Mouse (Mus musculus): ENCODE data around the gene Nr1h2. TPM values are rescaled to one million over a fixed set of nuclear protein-coding genes. Genes with fewer than 3 reads are reported as not detected.

Gene Nr1h2
- polyA plus RNA-seq, 1 experiment: 295 TPM

DNA sequence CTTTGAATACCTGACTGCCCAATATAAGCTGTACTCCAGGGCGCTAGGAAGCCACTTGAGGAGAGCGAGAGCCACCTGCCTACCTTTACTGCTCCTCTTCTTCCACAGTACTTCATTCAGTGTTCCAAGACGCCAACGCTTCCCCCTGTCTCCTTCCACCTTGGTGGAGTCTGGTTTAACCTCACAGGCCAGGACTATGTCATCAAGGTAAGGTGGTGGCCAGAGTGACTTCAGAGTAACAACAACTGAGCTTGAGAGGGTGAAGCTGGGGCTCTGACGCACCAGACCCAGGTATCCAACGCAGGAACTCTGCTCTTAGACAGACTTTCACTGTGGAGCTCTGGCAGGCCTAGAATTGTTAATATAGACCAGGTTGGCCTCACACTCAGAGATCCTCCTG lies 31.9 kb upstream of the Nr1h2 start:
- peaks cover 39% of the 10 kb centered on the region for H3K27me3 ChIP-seq (ENCODE audit: control insufficient read depth, insufficient read depth, low read length)
- no peak overlapping the region for H3K27ac ChIP-seq (ENCODE audit: insufficient read depth, low read depth, low read length)
- H3K36me3 ChIP-seq (ENCODE audit: control insufficient read depth, insufficient read depth, low read length): no peaks in the 10 kb centered on the region
- no peak overlapping the region for H3K4me3 ChIP-seq (ENCODE audit: low read depth, low read length)
- TF ChIP-seq CTCF (IDR thresholded peaks at IDR 0.05; ENCODE audit: extremely low read depth, insufficient read length, insufficient replicate concordance, low read depth, low read length): no peak
- no peak for TF ChIP-seq POLR2A (IDR thresholded peaks at IDR 0.05; ENCODE audit: low read depth, low read length)
- WGBS: 90% methylated on average over 6 of the region's 6 CpGs
- peaks cover 9% of the 10 kb centered on the region; the same call in 1 of the 2 replicates for H3K4me1 ChIP-seq (ENCODE audit: control insufficient read depth, insufficient read depth, insufficient read length, low read length)

DNA sequence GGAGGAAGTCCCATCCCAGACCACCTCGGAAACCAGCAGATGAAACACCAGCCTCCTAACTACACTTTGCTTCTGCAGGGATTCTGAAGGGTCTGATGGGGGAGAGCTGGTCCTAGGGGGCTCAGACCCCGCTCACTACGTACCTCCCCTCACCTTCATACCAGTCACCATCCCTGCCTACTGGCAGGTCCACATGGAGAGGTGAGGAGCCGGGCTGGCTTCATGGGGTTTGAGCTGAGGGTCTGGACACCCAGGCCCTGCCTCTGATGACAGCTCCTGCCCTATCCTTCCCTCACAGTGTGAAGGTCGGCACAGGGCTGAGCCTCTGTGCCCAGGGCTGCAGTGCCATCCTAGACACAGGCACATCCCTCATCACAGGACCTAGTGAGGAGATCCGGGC lies 31.2 kb upstream of the Nr1h2 start:
- WGBS: 90% methylated on average over 6 of the region's 6 CpGs
- Histone ChIP-seq H3K4me1 (ENCODE audit: control insufficient read depth, insufficient read depth, insufficient read length, low read length) (peaks cover 7% of the 10 kb centered on the region; the same call in 1 of the 2 replicates), H3K27me3 (ENCODE audit: control insufficient read depth, insufficient read depth, low read length) (peaks cover 42% of the 10 kb centered on the region), H3K4me3 (ENCODE audit: low read depth, low read length) (no peak overlapping the region), H3K36me3 (ENCODE audit: control insufficient read depth, insufficient read depth, low read length) (no peaks in the 10 kb centered on the region), H3K27ac (ENCODE audit: insufficient read depth, low read depth, low read length) (no peak overlapping the region)
- no peak for TF ChIP-seq CTCF (IDR thresholded peaks at IDR 0.05; ENCODE audit: extremely low read depth, insufficient read length, insufficient replicate concordance, low read depth, low read length)
- no peak for TF ChIP-seq POLR2A (IDR thresholded peaks at IDR 0.05; ENCODE audit: low read depth, low read length)

DNA sequence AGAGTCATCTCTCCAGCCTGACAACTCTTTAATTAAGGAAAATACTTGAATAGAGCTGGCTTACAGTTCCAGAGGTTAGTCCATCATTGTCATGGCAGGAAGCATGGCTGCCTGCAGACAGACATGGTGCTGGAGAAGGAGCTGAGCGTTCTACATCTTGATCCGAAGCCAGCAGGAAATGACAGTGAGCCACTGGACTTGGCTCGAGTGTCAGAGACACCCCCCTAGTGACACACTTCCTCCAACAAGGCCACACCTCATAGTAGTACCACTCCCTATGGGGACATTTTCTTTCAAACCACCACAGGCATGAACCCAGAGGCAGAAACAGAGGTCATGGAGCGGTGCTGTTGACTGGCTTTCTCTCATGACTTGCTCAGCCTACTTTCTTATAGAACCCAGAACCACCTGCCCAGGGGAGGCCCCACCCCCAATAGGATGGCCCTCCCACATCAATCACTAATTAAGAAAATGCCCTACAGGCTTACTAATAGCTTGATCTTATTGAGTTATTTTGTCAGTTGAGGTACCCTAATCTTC lies 30.6 kb upstream of the Nr1h2 start:
- TF ChIP-seq POLR2A (IDR thresholded peaks at IDR 0.05; ENCODE audit: low read depth, low read length) (no peak), CTCF (IDR thresholded peaks at IDR 0.05; ENCODE audit: extremely low read depth, insufficient read length, insufficient replicate concordance, low read depth, low read length) (no peak)
- Histone ChIP-seq H3K27me3 (ENCODE audit: control insufficient read depth, insufficient read depth, low read length) (peaks cover 42% of the 10 kb centered on the region), H3K4me1 (ENCODE audit: control insufficient read depth, insufficient read depth, insufficient read length, low read length) (peaks cover 2% of the 10 kb centered on the region; the same call in 1 of the 2 replicates), H3K4me3 (ENCODE audit: low read depth, low read length) (no peak overlapping the region), H3K27ac (ENCODE audit: insufficient read depth, low read depth, low read length) (no peak overlapping the region), H3K36me3 (ENCODE audit: control insufficient read depth, insufficient read depth, low read length) (no peaks in the 10 kb centered on the region)
- WGBS: 53% methylated on average over 4 of the region's 4 CpGs

DNA sequence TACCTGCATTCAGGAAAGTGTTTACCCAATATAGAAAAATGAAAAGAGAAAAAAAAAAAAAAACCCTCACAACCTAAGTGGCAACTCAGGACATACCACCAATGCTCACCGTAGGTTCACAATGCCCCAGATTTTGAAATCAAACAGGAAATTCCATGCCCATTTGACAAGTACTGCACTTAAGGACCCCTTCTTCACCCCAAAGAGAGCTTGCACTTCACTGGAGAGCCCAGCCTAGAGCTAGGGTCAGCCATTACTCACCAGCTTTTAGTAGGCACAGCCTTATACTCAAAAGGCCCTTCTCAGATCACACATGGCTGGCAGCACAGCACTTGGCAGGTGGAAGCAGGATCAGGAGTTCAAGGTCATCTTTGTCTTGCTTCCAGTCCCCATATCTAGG lies 29.4 kb upstream of the Nr1h2 start:
- H3K4me1 ChIP-seq (ENCODE audit: control insufficient read depth, insufficient read depth, insufficient read length, low read length): no peaks in the 10 kb centered on the region
- H3K36me3 ChIP-seq (ENCODE audit: control insufficient read depth, insufficient read depth, low read length): no peaks in the 10 kb centered on the region
- peaks cover 33% of the 10 kb centered on the region for H3K27me3 ChIP-seq (ENCODE audit: control insufficient read depth, insufficient read depth, low read length)
- 68% methylated on average over 1 of the region's 1 CpGs for WGBS
- TF ChIP-seq CTCF (IDR thresholded peaks at IDR 0.05; ENCODE audit: extremely low read depth, insufficient read length, insufficient replicate concordance, low read depth, low read length) (no peak), POLR2A (IDR thresholded peaks at IDR 0.05; ENCODE audit: low read depth, low read length) (no peak)
- no peak overlapping the region for H3K4me3 ChIP-seq (ENCODE audit: low read depth, low read length)
- H3K27ac ChIP-seq (ENCODE audit: insufficient read depth, low read depth, low read length): no peak overlapping the region

DNA sequence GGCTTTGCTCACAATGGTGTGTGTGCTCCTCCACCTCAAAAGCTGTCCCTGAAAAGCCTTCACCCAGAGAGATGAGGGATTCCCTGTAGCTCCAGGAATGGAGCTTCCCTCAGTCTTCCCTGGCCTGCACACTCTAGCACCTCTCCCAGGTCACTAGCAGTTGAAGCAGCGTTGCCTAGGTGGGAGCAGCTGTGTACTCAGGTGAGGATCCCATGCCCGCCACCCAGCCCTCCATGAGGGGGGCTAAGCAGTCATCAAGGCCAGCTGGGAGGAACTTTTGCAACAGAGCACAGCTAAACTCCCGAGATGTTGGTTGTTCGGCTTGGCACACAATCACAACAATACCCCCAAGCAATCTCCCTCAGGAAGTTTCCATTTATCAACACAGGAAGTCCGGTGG lies 29.0 kb upstream of the Nr1h2 start:
- no peaks in the 10 kb centered on the region for H3K36me3 ChIP-seq (ENCODE audit: control insufficient read depth, insufficient read depth, low read length)
- H3K4me3 ChIP-seq (ENCODE audit: low read depth, low read length): no peak overlapping the region
- TF ChIP-seq CTCF (IDR thresholded peaks at IDR 0.05; ENCODE audit: extremely low read depth, insufficient read length, insufficient replicate concordance, low read depth, low read length) (no peak), POLR2A (IDR thresholded peaks at IDR 0.05; ENCODE audit: low read depth, low read length) (no peak)
- no peak overlapping the region for H3K27ac ChIP-seq (ENCODE audit: insufficient read depth, low read depth, low read length)
- WGBS: 62% methylated on average over 5 of the region's 5 CpGs
- peaks cover 29% of the 10 kb centered on the region for H3K27me3 ChIP-seq (ENCODE audit: control insufficient read depth, insufficient read depth, low read length)
- no peaks in the 10 kb centered on the region for H3K4me1 ChIP-seq (ENCODE audit: control insufficient read depth, insufficient read depth, insufficient read length, low read length)

DNA sequence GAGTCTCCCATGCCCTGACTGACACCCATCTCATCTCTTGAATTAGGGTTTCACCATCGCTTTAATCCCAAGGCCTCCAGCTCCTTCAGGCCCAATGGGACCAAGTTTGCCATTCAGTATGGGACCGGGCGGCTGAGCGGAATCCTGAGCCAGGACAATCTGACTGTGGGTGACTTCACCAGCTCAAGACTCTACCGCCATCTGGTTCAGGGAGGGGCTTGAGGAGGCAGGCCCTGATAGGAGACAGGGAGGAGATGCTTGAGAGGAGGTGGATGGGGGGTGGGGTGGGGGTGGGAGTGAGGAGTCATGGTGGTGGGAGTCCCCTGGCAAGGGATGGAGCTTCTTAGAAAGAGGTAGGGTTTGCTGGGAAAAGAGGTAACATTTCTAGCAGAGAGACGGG lies 27.9 kb upstream of the Nr1h2 start:
- H3K27ac ChIP-seq (ENCODE audit: insufficient read depth, low read depth, low read length): no peak overlapping the region
- no peak for TF ChIP-seq POLR2A (IDR thresholded peaks at IDR 0.05; ENCODE audit: low read depth, low read length)
- TF ChIP-seq CTCF (IDR thresholded peaks at IDR 0.05; ENCODE audit: extremely low read depth, insufficient read length, insufficient replicate concordance, low read depth, low read length): no peak
- H3K4me3 ChIP-seq (ENCODE audit: low read depth, low read length): no peak overlapping the region
- peaks cover 18% of the 10 kb centered on the region for H3K27me3 ChIP-seq (ENCODE audit: control insufficient read depth, insufficient read depth, low read length)
- H3K4me1 ChIP-seq (ENCODE audit: control insufficient read depth, insufficient read depth, insufficient read length, low read length): no peaks in the 10 kb centered on the region
- WGBS: 68% methylated on average over 6 of the region's 6 CpGs
- H3K36me3 ChIP-seq (ENCODE audit: control insufficient read depth, insufficient read depth, low read length): no peaks in the 10 kb centered on the region

DNA sequence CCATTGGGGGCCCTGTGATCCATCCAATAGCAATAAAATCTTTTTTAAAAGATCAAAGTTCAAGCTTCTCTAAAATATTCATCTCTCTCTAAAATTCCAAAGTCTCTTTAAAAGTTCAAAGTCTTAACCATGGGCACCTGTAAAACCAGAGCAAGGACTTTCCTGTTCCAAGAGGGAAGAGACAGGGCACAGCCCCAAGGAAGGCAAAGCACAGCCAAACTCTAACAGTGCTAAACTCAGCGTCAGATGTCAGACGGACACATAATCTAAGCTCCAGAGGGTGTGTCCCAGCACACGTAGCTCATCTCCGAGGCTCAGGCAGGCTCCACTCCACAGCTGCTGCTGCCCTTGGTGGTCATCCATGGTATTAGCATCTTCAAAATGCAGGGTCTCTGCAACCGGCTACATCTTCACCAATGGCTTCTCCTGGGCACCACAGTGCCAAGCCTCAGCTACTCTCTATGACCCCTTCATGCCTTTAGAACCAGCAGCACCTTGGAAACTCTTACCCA lies 22.6 kb upstream of the Nr1h2 start:
- no peak overlapping the region for H3K27ac ChIP-seq (ENCODE audit: insufficient read depth, low read depth, low read length)
- TF ChIP-seq POLR2A (IDR thresholded peaks at IDR 0.05; ENCODE audit: low read depth, low read length): no peak
- TF ChIP-seq CTCF (IDR thresholded peaks at IDR 0.05; ENCODE audit: extremely low read depth, insufficient read length, insufficient replicate concordance, low read depth, low read length): no peak
- no peak overlapping the region for H3K4me3 ChIP-seq (ENCODE audit: low read depth, low read length)
- H3K4me1 ChIP-seq (ENCODE audit: control insufficient read depth, insufficient read depth, insufficient read length, low read length): no peaks in the 10 kb centered on the region
- WGBS: 34% methylated on average over 5 of the region's 5 CpGs
- H3K36me3 ChIP-seq (ENCODE audit: control insufficient read depth, insufficient read depth, low read length): no peaks in the 10 kb centered on the region
- 0 out of 2 replicates have a peak, but pooled peaks cover 4% of the 10 kb centered on the region for H3K27me3 ChIP-seq (ENCODE audit: control insufficient read depth, insufficient read depth, low read length)

Data from small intestine, adult 2 months (tissue).